Mouse (Mus musculus) G1E (cell line): Measurements from ENCODE around the gene Nav3. TPM values are rescaled to one million over a fixed set of nuclear protein-coding genes. Genes with fewer than 3 reads are reported as not detected.

Experiments used
- ATAC-seq: 2 replicates; pipeline ENCODE4 v1.8.0; 2016; ENCODE audit warnings: mild to moderate bottlenecking; ENCODE audit not compliant: insufficient number of reproducible peaks, poor library complexity, low FRiP score, severe bottlenecking; ENCODE audit errors: extremely low read depth
- DNase-seq: peaks from one replicate; pipeline ENCODE4 v3.0.0; 2012; ENCODE audit warnings: low spot score
- H3K27me3 ChIP-seq: 2 replicates; pipeline ENCODE4 v1.6.1; 2012; ENCODE audit warnings: mild to moderate bottlenecking, low read length, inconsistent platforms; ENCODE audit not compliant: insufficient read depth
- H3K36me3 ChIP-seq: replicated peaks from 2 replicates; pipeline ENCODE3; 2012; ENCODE audit warnings: mild to moderate bottlenecking, inconsistent platforms
- H3K4me1 ChIP-seq: 2 replicates; pipeline ENCODE4 v1.6.1; 2012; ENCODE audit warnings: low read depth, low read length, inconsistent platforms, mixed read lengths; ENCODE audit not compliant: insufficient read depth
- H3K4me3 ChIP-seq: 2 replicates; pipeline ENCODE4 v1.5.1; 2012; ENCODE audit warnings: low read depth, mild to moderate bottlenecking, inconsistent platforms, low read length, moderate library complexity, mixed read lengths
- H3K9me3 ChIP-seq: replicated peaks from 2 replicates; pipeline ENCODE4 v1.6.1; 2012; ENCODE audit warnings: inconsistent platforms
- CTCF ChIP-seq: IDR thresholded peaks from 2 replicates; pipeline ENCODE4 v1.5.1; 2012; ENCODE audit warnings: low read depth, low read length, inconsistent platforms, mixed read lengths
- GATA1 ChIP-seq: IDR thresholded peaks from 2 replicates; pipeline ENCODE4 v1.6.1; 2012; ENCODE audit warnings: borderline replicate concordance, low read length, inconsistent platforms, mixed read lengths
- GATA2 ChIP-seq: IDR thresholded peaks from 2 replicates; pipeline ENCODE4 v1.6.1; 2012; ENCODE audit warnings: low read depth, low read length, inconsistent platforms, borderline replicate concordance
- POLR2AphosphoS5 ChIP-seq: IDR thresholded peaks from 2 replicates; pipeline ENCODE4 v1.6.1; 2012; ENCODE audit warnings: low read depth, low read length, inconsistent platforms; ENCODE audit not compliant: insufficient replicate concordance
- TAL1 ChIP-seq: conservative IDR thresholded peaks from 2 replicates; pipeline ENCODE4 v1.6.1; 2012; ENCODE audit warnings: low read depth, low read length, inconsistent platforms, mixed read lengths
- polyA plus RNA-seq: library from polyadenylated mRNA; stranded (reverse); fragments of >175 nt; gene quantifications from 2 replicates; pipeline ENCODE4 v1.2.3, GENCODE M21; 2012
- total RNA-seq, 2 experiments: library from RNA; stranded (forward) in 1 of 2; stranded (reverse) in 1 of 2; fragments of 200-1000 nt in 1 of 2; fragments of >200 nt in 1 of 2; fragmentation: Nextera tagmentation in 1 of 2; gene quantifications; 2 replicates each; pipeline ENCODE4 v1.2.3; 2014 to 2017

Gene Nav3
- total and polyA plus RNA-seq, 3 experiments, result 0.22 TPM; not detected in 2

DNA sequence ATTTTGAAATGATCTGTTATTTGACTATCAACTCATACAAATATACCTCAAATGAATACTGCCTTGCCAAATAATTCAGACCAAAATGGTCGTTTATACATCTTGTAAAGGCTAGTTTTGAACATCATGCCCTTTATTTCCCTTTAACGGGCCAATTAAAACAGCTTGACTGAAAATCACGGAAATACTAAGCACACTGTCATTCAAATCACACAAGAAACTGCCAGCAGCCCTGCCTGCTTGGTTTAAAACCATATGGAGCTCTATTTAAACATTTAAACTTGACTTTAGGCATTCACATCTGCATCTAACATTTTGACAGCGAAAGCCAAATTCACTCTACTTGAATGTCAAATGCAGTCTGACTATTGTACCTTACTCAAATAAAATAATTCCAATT, 481.8 kb downstream of the Nav3 start:
- ATAC-seq, result no peak
- no peak for TF ChIP-seq CTCF
- no peak overlapping the region for H3K4me3 ChIP-seq

GRCm38 (mm10) chr10:109973483-109973882, 482.5 kb downstream of the Nav3 start:
- TF ChIP-seq CTCF (no peak), POLR2AphosphoS5 (no peak), GATA2 (no peak), GATA1 (no peak), TAL1 (no peak)
- no peaks in the 10 kb centered on the region for H3K27me3 ChIP-seq
- no peaks in the 10 kb centered on the region for H3K9me3 ChIP-seq
- no peak for DNase-seq
- no peaks in the 10 kb centered on the region for H3K36me3 ChIP-seq
- H3K4me1 ChIP-seq, result no peaks in the 10 kb centered on the region
- no peak overlapping the region for H3K4me3 ChIP-seq
- no peak for ATAC-seq

More for the DNA sequence above, 481.8 kb downstream of the Nav3 start:
- Histone ChIP-seq H3K36me3 (no peaks in the 10 kb centered on the region), H3K4me1 (no peaks in the 10 kb centered on the region), H3K27me3 (no peaks in the 10 kb centered on the region), H3K9me3 (no peaks in the 10 kb centered on the region)
- no peak for DNase-seq

- no peak for DNase-seq
- TF ChIP-seq POLR2AphosphoS5, result no peak
- TF ChIP-seq GATA2, result no peak
- TF ChIP-seq GATA1, result no peak
- no peak for TF ChIP-seq TAL1
- no peak for ATAC-seq
Observed at GRCm38 (mm10) chr10:109950296-109950695, 505.7 kb downstream of the Nav3 start.

DNA sequence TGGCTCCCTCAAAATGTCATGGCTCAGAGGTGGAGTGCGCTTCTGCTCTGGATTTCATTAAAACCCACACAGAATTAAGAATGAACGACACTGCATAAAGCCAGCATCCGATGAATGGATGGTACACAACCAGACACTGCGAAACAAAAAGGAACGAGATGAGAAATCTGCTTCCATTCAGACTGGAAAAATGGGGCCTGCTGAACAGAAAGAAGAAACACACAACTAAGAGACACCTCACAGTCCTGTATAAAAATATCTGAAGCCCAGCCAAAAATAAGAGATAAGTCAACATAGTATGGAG, 526.7 kb downstream of the Nav3 start:
- no peak for DNase-seq
- H3K27me3 ChIP-seq, result no peaks in the 10 kb centered on the region
- TF ChIP-seq GATA1 (no peak), TAL1 (no peak), CTCF (no peak), POLR2AphosphoS5 (no peak), GATA2 (no peak)
- no peaks in the 10 kb centered on the region for H3K4me1 ChIP-seq
- no peak for ATAC-seq
- H3K4me3 ChIP-seq, result no peak overlapping the region
- no peaks in the 10 kb centered on the region for H3K36me3 ChIP-seq
- peaks cover 7% of the 10 kb centered on the region for H3K9me3 ChIP-seq

More at GRCm38 (mm10) chr10:109950296-109950695, 505.7 kb downstream of the Nav3 start:
- H3K9me3 ChIP-seq, result peaks cover 13% of the 10 kb centered on the region
- H3K4me1 ChIP-seq, result no peaks in the 10 kb centered on the region
- no peaks in the 10 kb centered on the region for H3K27me3 ChIP-seq
- no peaks in the 10 kb centered on the region for H3K36me3 ChIP-seq
- H3K4me3 ChIP-seq, result no peak overlapping the region

DNA sequence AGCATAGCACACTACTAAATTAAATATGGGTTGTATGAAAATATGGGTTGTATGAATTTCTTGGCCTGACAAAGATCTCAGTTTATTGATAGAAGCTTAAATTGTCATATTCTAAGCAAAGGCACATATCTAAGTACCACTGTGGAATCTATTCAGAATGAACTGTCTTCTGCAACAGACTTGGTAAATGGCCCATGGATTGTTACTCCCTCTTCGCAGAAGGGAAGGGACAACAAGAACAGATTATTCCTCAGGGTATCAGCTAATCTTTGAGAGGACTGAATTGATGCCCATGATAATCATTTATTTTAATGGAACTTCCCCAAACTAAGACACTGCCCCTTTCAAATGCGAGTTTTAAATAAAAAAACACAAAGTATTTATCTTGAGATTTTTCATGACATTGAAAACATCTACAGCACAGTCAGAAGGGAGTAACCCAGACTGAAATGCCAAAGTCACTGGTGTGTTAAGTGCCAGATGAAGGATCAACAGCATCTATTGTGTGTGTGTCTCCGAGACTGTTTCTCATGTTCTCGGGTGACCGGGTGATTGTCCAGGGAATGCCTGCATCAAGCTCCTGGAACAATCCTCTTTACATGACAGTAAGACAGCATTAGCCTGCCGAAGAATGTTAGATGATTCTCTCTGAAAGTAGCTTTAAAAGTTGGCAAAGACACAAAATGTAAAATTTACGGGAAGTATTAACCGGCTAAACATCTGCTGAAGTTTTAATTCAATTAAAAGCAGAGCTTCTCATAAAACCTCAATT, 527.3 kb downstream of the Nav3 start:
- no peak for ATAC-seq
- no peak overlapping the region for H3K4me3 ChIP-seq

DNA sequence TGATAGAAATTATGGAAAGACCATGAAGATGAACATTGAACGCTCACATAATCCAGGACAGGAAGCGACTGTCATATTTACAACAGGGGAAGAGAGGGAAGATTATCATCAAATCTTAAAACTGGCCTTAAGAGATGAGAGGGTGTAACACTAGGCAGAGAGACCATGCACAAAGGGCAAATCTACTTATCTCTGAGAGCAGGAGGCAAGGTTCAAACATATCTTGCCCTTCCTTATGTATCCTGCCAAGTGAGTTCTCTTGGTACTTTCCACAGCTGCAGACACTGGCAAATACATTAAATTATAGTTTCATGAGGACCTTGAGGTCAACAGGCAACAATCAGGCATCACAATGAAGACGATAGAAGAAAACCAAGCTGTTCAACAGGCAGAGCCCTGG, 529.9 kb downstream of the Nav3 start:
- Histone ChIP-seq H3K4me3 (no peak overlapping the region), H3K9me3 (peaks cover 12% of the 10 kb centered on the region), H3K27me3 (no peaks in the 10 kb centered on the region), H3K4me1 (no peaks in the 10 kb centered on the region), H3K36me3 (no peaks in the 10 kb centered on the region)
- TF ChIP-seq GATA1 (no peak), CTCF (no peak), TAL1 (no peak), GATA2 (no peak), POLR2AphosphoS5 (no peak)
- no peak for ATAC-seq
- no peak for DNase-seq

More for the DNA sequence above, 527.3 kb downstream of the Nav3 start:
- no peaks in the 10 kb centered on the region for H3K27me3 ChIP-seq
- DNase-seq, result no peak
- H3K36me3 ChIP-seq, result no peaks in the 10 kb centered on the region
- H3K9me3 ChIP-seq, result peaks cover 7% of the 10 kb centered on the region
- TF ChIP-seq CTCF (no peak), POLR2AphosphoS5 (no peak), TAL1 (no peak), GATA1 (no peak), GATA2 (no peak)
- no peaks in the 10 kb centered on the region for H3K4me1 ChIP-seq
